Mouse (Mus musculus): ENCODE results near the gene Ntng2.

GRCm38 (mm10) chr2:29271098-29271497, 18.3 kb upstream of the Ntng2 start:
- TF ChIP-seq CTCF (IDR thresholded peaks at IDR 0.05; ENCODE audit: insufficient read depth, low read length) (no peak), POLR2A (IDR thresholded peaks at IDR 0.05; ENCODE audit: borderline replicate concordance, extremely low read depth, low read depth, low read length) (no peak)

Data from lung, adult 2 months (tissue).